Mouse (Mus musculus) limb, embryonic 11.5 days (tissue): Measurements from ENCODE around the gene Ppp1r21. TPM values are rescaled to one million over a fixed set of nuclear protein-coding genes. Genes with fewer than 3 reads are reported as not detected.

ENCODE experiments used
- ATAC-seq: fragments of 200-750 bp; cut with Nextera tagmentation; 2 replicates; pipeline ENCODE4 v1.8.0; 2017; ENCODE audit warnings: low read depth; ENCODE audit not compliant: insufficient number of reproducible peaks, low FRiP score, low TSS enrichment
- DNase-seq: peaks from one replicate; pipeline ENCODE4 v3.0.0-alpha.2; 2015; ENCODE audit warnings: low spot score
- H3K27ac ChIP-seq: fragments of 300-500 bp; sonication (generic); replicated peaks from 2 replicates; pipeline ENCODE4 v1.5.1; 2014; ENCODE audit warnings: low read depth, mild to moderate bottlenecking, low read length
- H3K27me3 ChIP-seq: fragments of 300-500 bp; sonication (generic); 2 replicates; pipeline ENCODE4 v1.6.1; 2014; ENCODE audit warnings: mild to moderate bottlenecking, low read length, mixed read lengths; ENCODE audit not compliant: control insufficient read depth, insufficient read depth
- H3K36me3 ChIP-seq: fragments of 300-500 bp; sonication (generic); 2 replicates; pipeline ENCODE4 v1.6.1; 2014; ENCODE audit warnings: mild to moderate bottlenecking, low read length, moderate library complexity, mixed read lengths; ENCODE audit not compliant: control insufficient read depth, insufficient read depth
- H3K4me1 ChIP-seq: fragments of 300-500 bp; sonication (generic); 2 replicates; pipeline ENCODE4 v1.6.1; 2014; ENCODE audit warnings: low read length, mixed read lengths; ENCODE audit not compliant: control insufficient read depth, insufficient read depth
- H3K4me2 ChIP-seq: fragments of 300-500 bp; sonication (generic); 2 replicates; pipeline ENCODE4 v1.6.1; 2014; ENCODE audit warnings: low read depth, mild to moderate bottlenecking, moderate library complexity; ENCODE audit not compliant: severe bottlenecking
- H3K4me3 ChIP-seq: fragments of 300-500 bp; sonication (generic); 2 replicates; pipeline ENCODE4 v1.5.1; 2014; ENCODE audit warnings: low read depth, low read length
- H3K9ac ChIP-seq: fragments of 300-500 bp; sonication (generic); 2 replicates; pipeline ENCODE4 v1.6.1; 2014; ENCODE audit warnings: mild to moderate bottlenecking, low read length
- H3K9me3 ChIP-seq: fragments of 300-500 bp; sonication (generic); 2 replicates; pipeline ENCODE4 v1.6.1; 2016; ENCODE audit warnings: low read length; ENCODE audit not compliant: control insufficient read depth
- WGBS: fragments of 180-500 bp; shearing (Covaris S2); extraction: QIAGEN DNeasy Blood & Tissue Kit; methylation state at CpG from one replicate; pipeline ENCODE4 v1.1.7; 2014; 5-methylcytosine and 5-hydroxymethylcytosine counted together
- polyA plus RNA-seq: library from polyadenylated mRNA; unstranded; fragments of >200 nt; fragmentation: Nextera tagmentation; extraction: Ambion mirVana; gene quantifications from 2 replicates; pipeline ENCODE4 v1.2.1, GENCODE M21; 2014

The Ppp1r21 gene
- polyA plus RNA-seq, 1 experiment from 2014 or later = 22.6 TPM

DNA sequence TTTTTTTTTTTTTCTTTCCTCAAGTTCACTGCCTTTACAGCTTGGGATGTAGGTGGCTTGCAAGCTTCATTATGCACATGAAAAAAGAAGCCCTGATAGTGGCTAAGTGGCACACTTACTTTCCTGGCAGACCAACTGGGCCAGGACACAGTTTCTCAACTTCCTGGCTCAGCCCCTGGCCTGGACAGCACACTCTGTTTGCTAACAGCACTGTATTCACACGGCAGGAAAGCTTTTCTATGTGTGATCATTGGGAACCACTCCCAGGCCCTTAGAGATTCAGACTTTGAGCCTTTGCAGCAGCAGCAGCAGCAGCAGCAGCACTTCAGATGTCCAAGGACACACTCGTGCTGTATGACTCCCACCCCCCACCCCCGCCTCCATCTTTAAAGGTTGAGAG lies 84.3 kb downstream of the Ppp1r21 start:
- 66% methylated on average over 3 of the region's 3 CpGs for WGBS

DNA sequence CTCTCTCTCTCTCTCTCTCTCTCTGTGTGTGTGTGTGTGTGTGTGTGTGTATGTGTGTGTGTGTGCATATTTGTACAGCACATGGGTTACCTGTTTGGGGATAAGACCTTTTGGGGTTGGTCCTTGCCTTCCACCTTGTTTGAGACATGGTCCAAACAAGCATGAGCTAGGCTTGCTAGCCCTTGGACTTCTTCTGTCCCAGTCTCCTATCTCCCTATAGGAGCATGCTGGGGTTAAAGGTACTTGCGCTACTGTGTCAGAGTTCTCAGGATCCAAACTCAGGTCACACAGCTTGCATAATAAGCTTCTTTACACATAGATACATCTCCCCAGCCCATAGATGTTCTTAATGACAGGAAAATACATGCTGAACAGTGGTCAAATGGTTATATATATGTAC lies 84.8 kb downstream of the Ppp1r21 start:
- Histone ChIP-seq H3K9ac (no peak overlapping the region), H3K4me3 (no peak overlapping the region), H3K27ac (no peak overlapping the region), H3K4me2 (no peak overlapping the region), H3K4me1 (peaks cover 5% of the 10 kb centered on the region; the same call in 1 of the 2 replicates), H3K27me3 (no peaks in the 10 kb centered on the region), H3K36me3 (no peaks in the 10 kb centered on the region), H3K9me3 (no peaks in the 10 kb centered on the region)
- DNase-seq (no peak), ATAC-seq (no peak)
- 88% methylated on average over 1 of the region's 1 CpGs for WGBS

More for the DNA sequence above, 84.3 kb downstream of the Ppp1r21 start:
- DNase-seq (no peak), ATAC-seq (no peak)
- Histone ChIP-seq H3K27me3 (no peaks in the 10 kb centered on the region), H3K4me1 (peaks cover 5% of the 10 kb centered on the region; the same call in 1 of the 2 replicates), H3K27ac (no peak overlapping the region), H3K36me3 (no peaks in the 10 kb centered on the region; the same call in 1 of the 2 replicates), H3K9me3 (no peaks in the 10 kb centered on the region), H3K4me2 (no peak overlapping the region), H3K4me3 (no peak overlapping the region), H3K9ac (peak overlapping the region; percentile 22; the same call in 1 of the 2 replicates)

DNA sequence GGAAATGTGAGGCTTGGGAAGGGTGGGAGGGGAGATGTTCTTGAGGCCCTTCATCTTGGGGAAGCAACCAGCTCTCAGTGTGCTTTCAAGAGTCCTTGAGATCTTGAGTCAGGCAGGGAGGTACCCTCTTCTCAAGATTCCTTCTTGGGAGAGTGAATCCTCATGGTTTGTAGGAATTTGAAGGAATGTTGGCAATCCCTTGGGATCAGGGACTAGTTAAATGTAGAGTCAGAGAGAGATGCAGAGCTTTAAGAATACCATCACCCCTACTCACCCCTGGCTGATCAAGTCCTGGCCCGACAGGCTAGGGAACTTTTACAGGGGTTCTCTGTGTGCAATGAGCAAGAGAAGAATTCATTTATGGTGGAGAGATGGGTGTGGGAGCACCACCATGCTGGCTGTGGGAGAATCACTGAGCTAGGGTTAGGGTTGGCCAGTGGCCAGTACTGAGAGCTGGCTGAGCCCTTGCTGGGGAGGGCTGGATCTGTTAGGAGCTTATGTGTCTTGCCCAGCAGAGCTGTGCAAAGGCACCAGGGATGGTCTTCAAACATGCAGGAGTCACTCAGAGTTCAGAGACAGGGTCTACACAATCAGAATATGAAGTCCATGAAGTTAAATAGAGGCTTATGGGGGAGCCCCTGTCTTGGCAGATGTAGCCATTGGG lies 85.7 kb downstream of the Ppp1r21 start:
- 90% methylated on average over 1 of the region's 1 CpGs for WGBS
- no peak overlapping the region for H3K4me3 ChIP-seq
- H3K36me3 ChIP-seq = no peaks in the 10 kb centered on the region
- no peaks in the 10 kb centered on the region for H3K9me3 ChIP-seq
- H3K27ac ChIP-seq = no peak overlapping the region
- DNase-seq = no peak
- peaks cover 5% of the 10 kb centered on the region; the same call in 1 of the 2 replicates for H3K4me1 ChIP-seq
- ATAC-seq = no peak
- H3K27me3 ChIP-seq = no peaks in the 10 kb centered on the region
- no peak overlapping the region for H3K9ac ChIP-seq
- no peak overlapping the region for H3K4me2 ChIP-seq

DNA sequence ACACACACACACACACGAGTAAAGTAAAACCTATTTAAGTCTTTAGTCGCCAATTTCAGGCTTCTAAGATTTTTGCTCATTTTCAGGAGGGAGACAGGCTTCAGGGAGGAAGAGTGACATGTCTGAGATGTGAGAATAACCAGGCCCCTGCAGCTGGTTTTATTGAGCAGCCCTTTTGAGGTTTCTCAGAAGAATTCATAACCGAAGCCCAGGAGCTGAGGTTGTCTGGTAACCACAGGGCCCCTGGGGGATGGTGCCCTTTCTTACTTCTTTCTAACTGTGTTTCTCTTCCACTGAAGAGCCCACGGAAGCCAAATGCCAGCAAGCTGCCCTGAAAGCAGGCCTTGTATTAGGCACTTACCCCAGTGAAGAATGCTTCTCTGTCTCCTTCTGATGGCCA lies 91.0 kb downstream of the Ppp1r21 start:
- WGBS = 74% methylated on average over 4 of the region's 4 CpGs
- Histone ChIP-seq H3K27me3 (no peaks in the 10 kb centered on the region), H3K9ac (no peak overlapping the region), H3K36me3 (no peaks in the 10 kb centered on the region), H3K4me3 (no peak overlapping the region), H3K4me2 (no peak overlapping the region), H3K9me3 (no peaks in the 10 kb centered on the region), H3K27ac (no peak overlapping the region), H3K4me1 (no peaks in the 10 kb centered on the region; the same call in 1 of the 2 replicates)
- DNase-seq = no peak
- ATAC-seq = no peak

DNA sequence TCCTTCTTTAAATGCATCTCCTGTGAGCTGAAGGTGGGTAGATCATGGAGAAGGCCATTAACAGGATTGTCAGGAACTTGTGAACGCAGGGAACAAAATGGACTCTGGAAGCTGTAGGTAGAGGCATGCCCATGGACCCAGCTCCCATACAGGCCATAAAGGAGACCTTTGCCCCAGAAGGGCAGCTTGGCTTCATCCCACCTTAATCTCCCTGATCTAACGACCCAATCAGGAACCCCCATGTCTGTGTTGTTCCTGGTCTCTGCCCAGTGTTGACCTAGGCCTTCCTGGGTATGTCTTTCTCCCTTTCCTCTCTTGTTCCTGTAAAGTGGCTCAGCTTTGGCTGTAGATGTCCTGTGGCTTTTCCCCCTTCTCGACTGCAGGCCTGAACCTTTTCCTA lies 91.5 kb downstream of the Ppp1r21 start:
- no peak for ATAC-seq
- Histone ChIP-seq H3K27me3 (no peaks in the 10 kb centered on the region), H3K4me1 (peaks cover 3% of the 10 kb centered on the region; the same call in 1 of the 2 replicates), H3K27ac (no peak overlapping the region), H3K4me3 (no peak overlapping the region), H3K36me3 (no peaks in the 10 kb centered on the region), H3K9ac (no peak overlapping the region), H3K4me2 (no peak overlapping the region), H3K9me3 (no peaks in the 10 kb centered on the region)
- DNase-seq = no peak
- 79% methylated on average over 3 of the region's 3 CpGs for WGBS

DNA sequence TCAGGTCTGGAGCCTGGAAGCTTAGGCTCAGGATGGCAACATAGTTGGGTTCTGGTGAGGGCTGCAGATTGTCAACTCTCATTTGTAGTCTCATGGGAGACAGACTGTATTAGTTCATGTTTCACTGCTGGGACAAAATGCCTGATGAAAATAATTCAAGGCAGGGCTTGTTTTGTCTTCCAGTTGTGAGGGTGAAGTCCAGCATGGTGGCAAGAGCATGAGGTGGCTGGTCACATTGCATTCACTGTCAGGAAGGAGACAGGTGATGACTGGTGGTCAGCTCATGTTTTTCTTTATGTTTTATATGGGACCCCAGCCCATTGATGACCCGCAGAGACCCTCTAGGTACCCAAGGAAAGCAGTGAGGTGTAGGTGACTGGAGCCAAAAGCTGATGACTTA lies 92.8 kb downstream of the Ppp1r21 start:
- no peaks in the 10 kb centered on the region for H3K27me3 ChIP-seq
- DNase-seq (no peak), ATAC-seq (no peak)
- H3K9me3 ChIP-seq = no peaks in the 10 kb centered on the region
- 76% methylated on average over 1 of the region's 1 CpGs for WGBS
- no peak overlapping the region for H3K4me3 ChIP-seq
- H3K4me2 ChIP-seq = no peak overlapping the region
- no peak overlapping the region for H3K27ac ChIP-seq
- no peaks in the 10 kb centered on the region for H3K36me3 ChIP-seq
- H3K4me1 ChIP-seq = peaks cover 11% of the 10 kb centered on the region; the same call in 1 of the 2 replicates
- no peak overlapping the region for H3K9ac ChIP-seq

DNA sequence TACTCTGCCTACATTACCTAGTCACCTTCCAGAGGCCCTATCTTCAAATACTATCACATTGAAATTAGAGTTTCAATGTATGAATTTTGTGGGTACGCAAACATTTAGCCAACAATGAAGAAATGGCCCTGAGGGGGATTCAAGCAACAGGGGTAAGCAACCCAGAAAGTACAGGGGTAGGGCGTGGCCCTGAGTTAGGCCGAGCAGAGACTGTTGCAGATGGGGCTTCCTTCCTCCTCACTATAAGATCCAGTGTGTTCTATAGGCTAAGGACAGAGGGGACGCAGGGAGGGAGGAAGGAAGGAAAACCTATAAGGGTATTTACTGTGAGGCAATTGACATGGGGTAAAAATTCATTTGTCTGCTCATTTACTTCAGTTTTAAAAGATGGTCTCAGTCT lies 94.5 kb downstream of the Ppp1r21 start:
- DNase-seq (no peak), ATAC-seq (no peak)
- 84% methylated on average over 4 of the region's 4 CpGs for WGBS
- Histone ChIP-seq H3K4me3 (no peak overlapping the region), H3K9ac (no peak overlapping the region), H3K4me1 (peaks cover 11% of the 10 kb centered on the region; the same call in 1 of the 2 replicates), H3K9me3 (no peaks in the 10 kb centered on the region), H3K36me3 (no peaks in the 10 kb centered on the region), H3K27ac (no peak overlapping the region), H3K27me3 (no peaks in the 10 kb centered on the region), H3K4me2 (no peak overlapping the region)

DNA sequence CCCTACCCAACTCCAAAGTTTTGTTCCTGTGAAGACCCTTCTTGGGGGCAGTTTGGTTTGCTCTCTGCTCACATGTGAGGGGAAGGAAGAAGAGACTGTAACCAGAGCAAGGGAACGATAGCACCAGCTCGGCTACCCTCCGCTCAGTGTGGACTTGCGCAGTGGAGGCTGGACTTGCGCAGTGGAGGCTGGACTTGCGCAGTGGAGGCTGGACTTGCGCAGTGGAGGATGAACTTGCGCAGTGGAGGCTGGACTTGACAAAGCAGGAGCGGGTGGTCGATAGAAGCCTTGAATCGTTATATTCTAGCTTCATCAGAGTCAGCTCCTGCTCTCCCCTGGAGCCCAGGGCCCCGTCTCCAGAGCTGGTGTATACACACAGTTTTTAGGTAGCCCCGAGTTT lies 95.4 kb downstream of the Ppp1r21 start:
- no peaks in the 10 kb centered on the region for H3K36me3 ChIP-seq
- peaks cover 11% of the 10 kb centered on the region; the same call in 1 of the 2 replicates for H3K4me1 ChIP-seq
- H3K9me3 ChIP-seq = no peaks in the 10 kb centered on the region
- no peak overlapping the region for H3K9ac ChIP-seq
- no peak overlapping the region for H3K4me3 ChIP-seq
- ATAC-seq = no peak
- no peak overlapping the region for H3K27ac ChIP-seq
- DNase-seq = no peak
- no peaks in the 10 kb centered on the region for H3K27me3 ChIP-seq
- WGBS = 93% methylated on average over 13 of the region's 13 CpGs
- no peak overlapping the region for H3K4me2 ChIP-seq
